Mouse (Mus musculus) hindbrain, embryonic 10.5 days (tissue): ENCODE results near the gene Kcnt2. TPM values are rescaled to one million over a fixed set of nuclear protein-coding genes. Genes with fewer than 3 reads are reported as not detected.

Experiments used
- DNase-seq: peaks from one replicate; pipeline ENCODE4 v3.0.0-alpha.2; 2017; ENCODE audit warnings: low spot score
- H3K27ac ChIP-seq: fragments of 300-500 bp; sonication (generic); 2 replicates; pipeline ENCODE4 v1.5.1; 2016; ENCODE audit warnings: mild to moderate bottlenecking, moderate library complexity
- H3K27me3 ChIP-seq: fragments of 300-500 bp; sonication (generic); 2 replicates; pipeline ENCODE4 v1.6.1; 2016; ENCODE audit warnings: mild to moderate bottlenecking; ENCODE audit not compliant: poor library complexity, insufficient read depth, severe bottlenecking
- H3K36me3 ChIP-seq: fragments of 300-500 bp; sonication (generic); 2 replicates; pipeline ENCODE4 v1.6.1; 2016; ENCODE audit warnings: mild to moderate bottlenecking, moderate library complexity
- H3K4me1 ChIP-seq: fragments of 300-500 bp; sonication (generic); replicated peaks from 2 replicates; pipeline ENCODE4 v1.6.1; 2016; ENCODE audit warnings: mild to moderate bottlenecking
- H3K4me3 ChIP-seq: fragments of 300-500 bp; sonication (generic); 2 replicates; pipeline ENCODE4 v1.5.1; 2016; ENCODE audit warnings: mild to moderate bottlenecking, moderate library complexity
- H3K9me3 ChIP-seq: fragments of 300-500 bp; sonication (generic); 2 replicates; pipeline ENCODE4 v1.6.1; 2016; ENCODE audit warnings: mild to moderate bottlenecking, moderate library complexity
- WGBS: fragments of 180-500 bp; shearing (Covaris S2); methylation state at CpG from one replicate; pipeline ENCODE4 v1.1.7; 2016; 5-methylcytosine and 5-hydroxymethylcytosine counted together
- polyA plus RNA-seq: library from polyadenylated mRNA; unstranded; fragments of >200 nt; fragmentation: Nextera tagmentation; extraction: Ambion mirVana; gene quantifications from 2 replicates; pipeline ENCODE4 v1.2.1, GENCODE M21; 2016

Gene Kcnt2
- polyA plus RNA-seq, 1 experiment from 2014 or later, result 1.0 TPM

- Histone ChIP-seq H3K4me1 (no peaks in the 10 kb centered on the region), H3K27ac (no peak overlapping the region), H3K27me3 (no peaks in the 10 kb centered on the region), H3K9me3 (0 out of 2 replicates have a peak, but pooled peaks cover 7% of the 10 kb centered on the region), H3K36me3 (no peaks in the 10 kb centered on the region), H3K4me3 (no peak overlapping the region)
- DNase-seq, result no peak
- WGBS, result 91% methylated on average over 1 of the region's 1 CpGs
Observed at GRCm38 (mm10) chr1:140304244-140304643, 58.3 kb downstream of the Kcnt2 start.

- DNase-seq, result no peak
- Histone ChIP-seq H3K27me3 (no peaks in the 10 kb centered on the region), H3K4me1 (no peaks in the 10 kb centered on the region), H3K36me3 (no peaks in the 10 kb centered on the region), H3K9me3 (0 out of 2 replicates have a peak, but pooled peaks cover 7% of the 10 kb centered on the region), H3K27ac (no peak overlapping the region), H3K4me3 (no peak overlapping the region)
Observed at GRCm38 (mm10) chr1:140305344-140305743, 59.4 kb downstream of the Kcnt2 start.

- WGBS, result 87% methylated on average over 2 of the region's 2 CpGs
- no peak for DNase-seq
- Histone ChIP-seq H3K27ac (no peak overlapping the region), H3K36me3 (no peaks in the 10 kb centered on the region), H3K9me3 (0 out of 2 replicates have a peak, but pooled peaks cover 7% of the 10 kb centered on the region), H3K27me3 (no peaks in the 10 kb centered on the region), H3K4me3 (no peak overlapping the region), H3K4me1 (no peaks in the 10 kb centered on the region)
Observed at GRCm38 (mm10) chr1:140306339-140306738, 60.4 kb downstream of the Kcnt2 start.

- Histone ChIP-seq H3K9me3 (no peaks in the 10 kb centered on the region), H3K4me1 (no peaks in the 10 kb centered on the region), H3K4me3 (no peak overlapping the region), H3K27ac (no peak overlapping the region), H3K27me3 (no peaks in the 10 kb centered on the region), H3K36me3 (no peaks in the 10 kb centered on the region)
- DNase-seq, result no peak
- WGBS, result 88% methylated on average over 2 of the region's 2 CpGs
Observed at GRCm38 (mm10) chr1:140310739-140311138, 64.8 kb downstream of the Kcnt2 start.

GRCm38 (mm10) chr1:140325088-140325487, 79.1 kb downstream of the Kcnt2 start:
- 87% methylated on average over 3 of the region's 3 CpGs for WGBS
- Histone ChIP-seq H3K27ac (no peak overlapping the region), H3K9me3 (no peaks in the 10 kb centered on the region), H3K27me3 (no peaks in the 10 kb centered on the region), H3K36me3 (no peaks in the 10 kb centered on the region), H3K4me3 (no peak overlapping the region), H3K4me1 (no peaks in the 10 kb centered on the region)
- no peak for DNase-seq

GRCm38 (mm10) chr1:140326709-140327108, 80.8 kb downstream of the Kcnt2 start:
- no peaks in the 10 kb centered on the region for H3K27me3 ChIP-seq
- H3K4me1 ChIP-seq, result no peaks in the 10 kb centered on the region
- no peak overlapping the region for H3K27ac ChIP-seq
- no peak for DNase-seq
- H3K36me3 ChIP-seq, result no peaks in the 10 kb centered on the region
- WGBS, result 87% methylated on average over 3 of the region's 3 CpGs
- H3K4me3 ChIP-seq, result no peak overlapping the region
- H3K9me3 ChIP-seq, result no peaks in the 10 kb centered on the region

- no peak overlapping the region for H3K27ac ChIP-seq
- H3K4me1 ChIP-seq, result no peaks in the 10 kb centered on the region
- no peaks in the 10 kb centered on the region for H3K9me3 ChIP-seq
- 84% methylated on average over 3 of the region's 3 CpGs for WGBS
- no peaks in the 10 kb centered on the region for H3K36me3 ChIP-seq
- no peaks in the 10 kb centered on the region for H3K27me3 ChIP-seq
- no peak for DNase-seq
- H3K4me3 ChIP-seq, result no peak overlapping the region
Observed at GRCm38 (mm10) chr1:140333702-140334101, 87.7 kb downstream of the Kcnt2 start.

GRCm38 (mm10) chr1:140338417-140338816, 92.5 kb downstream of the Kcnt2 start:
- Histone ChIP-seq H3K4me3 (no peak overlapping the region), H3K4me1 (no peaks in the 10 kb centered on the region), H3K27me3 (no peaks in the 10 kb centered on the region), H3K27ac (no peak overlapping the region), H3K9me3 (no peaks in the 10 kb centered on the region), H3K36me3 (no peaks in the 10 kb centered on the region)
- DNase-seq, result no peak

GRCm38 (mm10) chr1:140339368-140339767, 93.4 kb downstream of the Kcnt2 start:
- H3K9me3 ChIP-seq, result no peaks in the 10 kb centered on the region
- H3K4me1 ChIP-seq, result no peaks in the 10 kb centered on the region
- H3K36me3 ChIP-seq, result no peaks in the 10 kb centered on the region
- WGBS, result 83% methylated on average over 4 of the region's 4 CpGs
- no peak for DNase-seq
- no peak overlapping the region for H3K27ac ChIP-seq
- no peak overlapping the region for H3K4me3 ChIP-seq
- H3K27me3 ChIP-seq, result no peaks in the 10 kb centered on the region

- DNase-seq, result no peak
- 45% methylated on average over 2 of the region's 2 CpGs for WGBS
- no peaks in the 10 kb centered on the region for H3K36me3 ChIP-seq
Observed at GRCm38 (mm10) chr1:140364787-140365186, 118.8 kb downstream of the Kcnt2 start.

GRCm38 (mm10) chr1:140373532-140373931, 127.6 kb downstream of the Kcnt2 start:
- H3K4me1 ChIP-seq, result no peaks in the 10 kb centered on the region
- DNase-seq, result no peak
- no peak overlapping the region for H3K27ac ChIP-seq
- 85% methylated on average over 1 of the region's 1 CpGs for WGBS
- H3K4me3 ChIP-seq, result no peak overlapping the region
- H3K9me3 ChIP-seq, result no peaks in the 10 kb centered on the region
- no peaks in the 10 kb centered on the region for H3K27me3 ChIP-seq
- H3K36me3 ChIP-seq, result no peaks in the 10 kb centered on the region

More at GRCm38 (mm10) chr1:140364787-140365186, 118.8 kb downstream of the Kcnt2 start:
- Histone ChIP-seq H3K9me3 (no peaks in the 10 kb centered on the region), H3K27ac (no peak overlapping the region), H3K4me1 (no peaks in the 10 kb centered on the region), H3K27me3 (no peaks in the 10 kb centered on the region), H3K4me3 (no peak overlapping the region)

GRCm38 (mm10) chr1:140378791-140379190, 132.8 kb downstream of the Kcnt2 start:
- H3K4me3 ChIP-seq, result no peak overlapping the region
- whole genome bisulfite sequencing, result 68% methylated on average over 2 of the region's 2 CpGs
- no peaks in the 10 kb centered on the region for H3K27me3 ChIP-seq
- H3K27ac ChIP-seq, result no peak overlapping the region
- no peaks in the 10 kb centered on the region for H3K4me1 ChIP-seq
- H3K9me3 ChIP-seq, result no peaks in the 10 kb centered on the region
- no peak for DNase-seq
- H3K36me3 ChIP-seq, result no peaks in the 10 kb centered on the region

- Histone ChIP-seq H3K27me3 (no peaks in the 10 kb centered on the region), H3K4me3 (no peak overlapping the region), H3K9me3 (no peaks in the 10 kb centered on the region), H3K36me3 (no peaks in the 10 kb centered on the region), H3K27ac (no peak overlapping the region), H3K4me1 (no peaks in the 10 kb centered on the region)
- no peak for DNase-seq
- WGBS, result 55% methylated on average over 2 of the region's 2 CpGs
Observed at GRCm38 (mm10) chr1:140379526-140379925, 133.6 kb downstream of the Kcnt2 start.

GRCm38 (mm10) chr1:140381093-140381492, 135.1 kb downstream of the Kcnt2 start:
- DNase-seq, result no peak
- Histone ChIP-seq H3K27ac (no peak overlapping the region), H3K9me3 (no peaks in the 10 kb centered on the region), H3K4me3 (no peak overlapping the region), H3K27me3 (no peaks in the 10 kb centered on the region), H3K4me1 (no peaks in the 10 kb centered on the region), H3K36me3 (no peaks in the 10 kb centered on the region)
- 95% methylated on average over 3 of the region's 3 CpGs for WGBS
